Mouse (Mus musculus) thymus, postnatal 10 days (tissue): ENCODE measurements around the gene Lrrc30.

ENCODE experiments used
- DNase-seq, 2 experiments: peaks; one replicate each; pipeline ENCODE4 v3.0.0; 2021; ENCODE audit warnings: low spot score in 2 of 2

Lrrc30 gene

DNA sequence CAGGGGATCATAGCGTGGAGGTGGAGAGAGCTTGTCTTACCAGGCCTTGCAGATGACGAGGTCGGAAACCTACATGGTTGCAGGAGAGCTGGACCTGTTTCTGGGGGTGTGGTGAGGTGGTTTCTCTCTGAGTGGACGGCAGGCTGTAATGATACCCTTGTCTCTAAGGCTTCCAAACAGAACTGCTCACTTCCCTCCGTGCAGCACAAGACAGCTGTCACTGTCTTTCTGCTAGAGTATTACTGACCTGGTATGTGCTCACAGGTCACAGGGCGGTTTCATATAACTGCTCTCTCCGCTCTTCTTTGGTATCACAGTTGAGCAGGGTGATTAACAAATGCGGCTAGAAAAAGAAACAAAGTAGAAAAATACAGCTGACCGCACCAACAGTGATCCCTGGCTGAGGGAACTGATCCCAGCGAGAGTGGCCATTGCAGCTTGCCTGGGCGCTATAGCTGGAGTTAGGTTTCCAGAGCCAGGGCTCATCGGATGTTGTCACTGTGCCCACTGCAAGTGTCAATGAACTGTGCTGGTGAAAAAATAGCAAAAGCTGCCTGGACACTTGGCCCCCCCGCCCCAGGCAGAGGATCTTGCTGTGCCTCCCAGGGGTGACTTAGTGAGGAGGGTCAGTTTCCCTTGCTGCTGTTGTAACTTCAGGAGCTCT lies at the start of gene Lrrc30:
TSS of gene Lrrc30 (minus strand) at position 48 of the 664 bp plus-strand sequence.
- no peak for DNase-seq

DNA sequence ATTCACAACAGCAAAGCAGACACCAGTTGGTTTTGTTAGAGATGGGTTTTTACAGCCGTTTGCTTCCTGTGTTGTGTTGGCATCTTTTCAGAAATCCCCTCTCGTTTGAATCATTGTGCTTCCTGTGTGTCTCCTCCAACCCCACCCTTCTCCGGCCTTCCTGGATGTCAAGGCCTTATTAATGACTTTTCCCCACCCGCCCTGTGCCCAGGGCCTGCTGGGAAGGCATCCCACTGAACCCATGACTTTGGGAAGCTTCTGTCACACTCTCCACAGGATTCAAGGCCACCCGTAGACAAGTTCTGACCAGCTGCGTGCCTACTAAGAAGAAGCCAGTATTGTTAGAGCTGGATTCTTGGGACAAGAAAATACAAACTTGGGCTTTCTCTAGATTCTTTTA lies 48.6 kb upstream of the Lrrc30 start:
- no peak for DNase-seq

DNA sequence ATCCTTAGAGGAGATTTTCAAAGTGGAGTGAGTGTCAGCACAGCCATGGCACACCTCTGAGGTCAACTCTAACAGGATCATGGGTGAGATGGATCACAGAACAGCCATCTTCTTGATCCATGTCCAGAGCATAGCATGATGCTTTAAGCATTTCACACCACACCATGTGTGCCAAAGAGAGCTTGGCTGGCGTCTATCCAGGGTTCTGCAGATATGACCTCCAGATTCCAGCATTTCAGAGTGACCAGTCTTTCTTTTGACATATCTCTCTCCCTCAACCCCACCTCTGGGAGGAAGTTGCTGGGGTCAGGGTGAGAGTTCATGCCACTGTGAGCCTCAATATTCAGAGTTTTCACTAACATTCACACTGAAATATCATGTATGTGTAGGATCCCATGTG lies 46.1 kb upstream of the Lrrc30 start:
- DNase-seq: no peak

DNA sequence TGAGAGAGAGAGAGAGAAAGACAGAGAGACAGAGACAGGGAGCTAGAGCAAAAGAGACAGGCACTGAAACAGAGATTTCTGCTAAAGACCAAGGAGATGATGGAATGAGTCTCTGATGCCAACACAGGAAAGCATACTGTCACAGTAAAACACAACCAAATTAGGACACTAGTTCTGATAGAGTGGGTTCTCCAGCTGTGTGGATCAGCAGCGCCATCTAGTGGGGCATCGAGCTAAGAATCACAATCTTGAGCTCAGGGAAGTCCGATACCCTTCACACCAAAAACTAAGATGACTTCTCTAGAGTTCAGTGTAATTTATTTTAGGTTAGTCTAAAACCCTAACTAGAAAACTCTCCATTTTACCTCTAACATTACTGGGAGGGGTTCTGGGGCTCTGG lies 35.5 kb upstream of the Lrrc30 start:
- DNase-seq: peak in 1 of 2 experiments; percentile 6

DNA sequence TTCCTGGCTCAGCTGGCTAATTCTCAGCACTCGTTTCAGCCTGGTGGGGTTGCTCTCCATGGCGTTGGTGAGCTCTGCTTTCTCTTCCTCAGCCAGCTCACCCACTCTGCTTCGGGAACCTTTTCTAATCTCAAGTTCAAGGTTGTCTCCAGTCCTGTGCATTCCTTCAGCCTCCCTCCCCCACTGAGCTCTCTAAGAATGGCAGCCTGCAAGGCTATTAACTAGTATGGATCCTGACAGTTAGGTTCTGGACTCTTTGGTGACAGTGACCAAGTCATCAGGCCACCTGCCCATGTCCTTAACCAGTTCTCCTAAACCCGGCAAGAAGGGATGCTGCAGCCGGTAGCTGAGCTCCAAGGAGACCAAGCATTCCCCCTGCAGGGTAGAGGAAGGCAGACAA lies 34.5 kb upstream of the Lrrc30 start:
- DNase-seq: no peak

DNA sequence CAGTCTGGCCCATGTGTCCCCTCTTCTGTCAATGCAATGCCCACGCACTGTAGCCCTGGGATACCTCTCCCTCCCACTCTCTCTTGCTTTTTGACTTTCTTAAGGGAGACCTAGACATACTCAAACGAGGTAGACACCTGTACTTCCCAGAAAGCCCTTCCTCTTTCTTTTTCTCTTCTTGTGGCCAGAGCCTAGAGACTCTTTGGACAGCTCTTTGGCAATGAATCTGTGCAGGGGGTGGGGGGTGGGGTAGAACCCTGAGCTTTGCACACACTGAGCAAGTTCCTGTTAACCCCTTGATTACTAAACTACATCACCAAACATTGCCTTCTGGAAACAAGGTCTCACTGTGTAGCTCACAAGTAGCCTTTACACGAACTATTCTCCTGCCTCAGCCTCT lies 31.8 kb upstream of the Lrrc30 start:
- no peak for DNase-seq

DNA sequence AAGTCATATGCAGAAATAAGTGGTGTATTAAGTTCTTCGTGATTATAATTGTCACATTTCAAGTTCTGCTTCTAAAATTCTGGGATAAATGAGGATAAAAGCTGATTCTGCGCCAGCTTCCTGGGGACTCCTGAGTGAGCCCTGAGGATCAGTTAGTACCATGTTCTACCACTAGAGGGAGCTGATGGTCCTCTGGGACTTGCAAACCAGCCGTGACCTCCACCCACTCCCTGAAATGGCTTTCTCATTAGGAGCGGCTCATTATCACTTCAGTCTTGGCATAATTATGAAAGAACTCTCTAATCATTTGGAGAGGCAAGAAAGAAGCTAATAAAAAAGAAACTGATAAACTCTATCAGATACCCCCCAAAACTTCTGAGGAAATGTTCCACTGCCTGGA lies 19.0 kb upstream of the Lrrc30 start:
- DNase-seq: peak in 1 of 2 experiments; percentile 44

DNA sequence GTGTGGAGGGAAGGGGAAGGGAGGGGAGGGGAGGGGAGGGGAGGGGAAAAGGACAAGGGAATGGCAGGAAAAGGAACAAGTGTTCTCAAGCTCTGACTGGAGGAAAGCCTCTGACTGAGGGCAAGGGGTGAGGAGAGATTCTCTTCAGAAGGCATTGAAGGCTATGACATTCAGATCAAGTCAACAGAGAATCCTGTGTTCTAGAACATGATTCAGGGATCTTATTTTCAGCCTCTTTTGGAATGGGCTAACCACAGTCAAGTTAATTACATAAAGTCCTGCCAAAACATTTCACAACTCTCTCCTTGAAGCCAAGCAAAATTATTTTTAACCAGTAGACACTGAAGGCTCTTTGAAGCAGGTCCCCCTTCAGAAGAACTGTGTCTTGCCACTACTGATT lies 9.1 kb upstream of the Lrrc30 start:
- DNase-seq: no peak

DNA sequence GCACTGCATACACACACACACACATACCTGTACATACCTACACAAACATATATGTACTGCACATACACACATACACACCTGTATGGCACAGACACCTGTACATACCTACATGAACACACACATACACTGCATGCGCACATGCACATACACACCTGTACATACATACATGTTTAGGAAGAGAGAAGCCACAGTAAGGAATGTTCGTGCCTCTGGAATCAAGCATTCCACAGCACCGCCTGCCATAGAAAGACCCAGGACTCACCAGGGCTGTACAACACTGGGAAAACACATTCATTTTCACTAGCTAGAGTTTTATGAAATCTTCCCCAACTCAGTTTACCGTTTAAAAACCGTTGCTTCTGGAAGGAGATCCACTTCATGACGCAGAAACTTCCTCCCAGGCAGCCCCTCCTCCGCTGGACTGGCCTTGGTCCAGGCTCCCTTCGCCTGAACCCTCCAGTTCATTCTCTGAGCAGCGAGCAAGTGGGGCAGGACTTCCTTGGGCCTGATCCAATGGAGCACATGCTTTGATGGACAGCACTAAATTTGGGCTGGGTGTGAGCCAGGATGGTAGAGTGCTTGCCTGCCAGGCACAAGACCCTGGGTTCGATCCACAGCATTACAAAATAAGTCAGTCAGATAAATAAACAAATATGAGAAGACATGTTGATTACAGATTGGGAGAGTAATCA lies 5.7 kb upstream of the Lrrc30 start:
- no peak for DNase-seq

DNA sequence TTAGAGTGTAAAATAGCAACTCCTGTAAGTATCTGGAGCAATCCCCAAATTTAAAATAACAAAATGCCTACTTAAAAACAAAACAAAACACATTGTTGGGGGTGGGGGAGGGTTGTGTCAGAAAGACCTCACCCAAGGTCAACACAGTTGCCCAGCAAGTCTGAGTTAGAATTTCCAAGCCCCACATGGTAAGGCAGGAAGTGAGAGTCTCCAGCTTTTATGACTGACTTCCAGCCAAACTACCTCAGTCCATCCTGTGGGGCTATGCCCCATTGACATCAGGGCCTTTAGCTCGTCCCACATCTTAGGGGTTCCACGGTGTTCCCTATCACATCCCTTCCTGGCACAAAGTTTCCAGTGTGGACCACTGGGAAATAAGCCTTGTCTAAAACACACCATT lies 4.4 kb upstream of the Lrrc30 start:
- DNase-seq: no peak

DNA sequence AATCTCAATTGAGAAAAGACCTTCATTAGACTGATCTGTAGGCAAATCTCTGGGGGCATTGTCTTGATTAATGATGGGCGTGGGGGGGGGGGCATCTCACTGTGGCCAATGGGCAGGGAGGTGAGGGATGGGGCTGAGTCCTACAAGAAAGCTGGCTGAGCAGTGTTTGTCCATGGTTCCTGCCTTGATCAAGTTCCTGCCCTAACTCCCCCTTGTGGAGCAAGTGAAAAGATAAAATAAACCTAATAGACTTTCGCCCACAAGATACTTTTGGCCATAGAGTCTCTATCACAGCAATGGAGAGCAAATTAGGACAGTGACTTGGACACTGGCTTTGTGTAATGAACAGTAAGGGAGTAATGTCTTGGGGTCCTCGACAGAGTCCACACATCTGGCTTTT lies 3.8 kb upstream of the Lrrc30 start:
- no peak for DNase-seq

DNA sequence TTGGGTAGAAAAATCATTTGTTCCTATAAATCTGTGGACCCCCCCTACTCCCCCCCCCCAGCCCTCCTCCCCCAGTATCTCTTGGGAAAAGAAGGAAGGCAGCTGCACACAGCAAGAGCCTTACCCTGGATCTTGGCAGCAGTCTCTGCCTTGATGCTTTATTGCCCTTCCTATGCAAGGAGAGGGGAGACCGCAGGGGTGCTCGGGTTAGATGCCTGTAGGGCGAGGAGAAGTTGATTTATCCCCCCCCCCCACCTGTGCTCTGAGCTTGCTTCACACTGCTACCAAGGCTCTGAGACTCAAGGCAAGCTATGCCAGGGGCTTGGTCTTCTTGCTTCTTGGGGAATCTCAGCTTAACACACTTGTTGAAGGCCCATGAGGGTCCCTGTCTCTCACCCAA lies 2.8 kb downstream of the Lrrc30 start:
- no peak for DNase-seq

DNA sequence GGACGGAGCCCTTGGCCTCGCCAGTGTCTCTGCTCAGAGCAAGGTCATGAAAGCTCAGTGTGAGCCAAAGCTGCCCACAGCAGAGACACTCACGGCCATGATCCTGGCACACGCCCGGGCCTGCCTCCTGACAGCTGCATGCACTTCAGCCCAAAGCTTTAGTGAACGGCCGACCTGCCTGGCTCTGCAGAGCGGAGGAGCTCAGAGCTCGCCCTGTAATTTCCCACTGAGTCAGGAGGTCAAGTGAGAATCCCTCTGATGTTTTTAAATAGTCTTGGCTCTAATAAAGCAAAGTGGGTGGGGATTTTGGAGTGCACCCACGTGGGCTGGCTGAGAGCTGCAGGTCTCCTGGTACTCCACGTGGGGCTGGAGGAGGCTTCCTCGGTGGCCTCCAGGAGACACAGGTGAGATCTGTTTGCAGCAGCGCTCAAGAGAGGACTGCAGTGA lies 3.3 kb downstream of the Lrrc30 start:
- DNase-seq: no peak

DNA sequence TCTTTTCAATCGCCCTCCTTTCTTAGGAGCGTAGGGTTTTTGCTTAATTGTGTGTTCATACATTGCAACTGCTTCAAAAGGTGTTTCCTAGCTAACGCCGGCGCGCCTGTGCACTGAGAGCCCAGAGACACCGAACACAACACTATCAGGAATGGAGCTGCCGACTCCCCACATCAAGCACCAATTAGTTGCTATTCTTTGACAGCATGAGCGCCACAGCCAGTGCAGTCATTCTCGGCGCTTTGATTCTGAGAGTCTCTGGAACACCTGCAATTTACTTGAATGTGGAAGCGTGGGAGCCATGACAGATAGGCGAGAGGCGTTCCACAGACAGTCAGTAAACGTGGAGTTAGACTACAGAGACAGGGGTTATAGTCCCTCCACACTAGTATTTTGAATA lies 4.0 kb downstream of the Lrrc30 start:
- DNase-seq: no peak

DNA sequence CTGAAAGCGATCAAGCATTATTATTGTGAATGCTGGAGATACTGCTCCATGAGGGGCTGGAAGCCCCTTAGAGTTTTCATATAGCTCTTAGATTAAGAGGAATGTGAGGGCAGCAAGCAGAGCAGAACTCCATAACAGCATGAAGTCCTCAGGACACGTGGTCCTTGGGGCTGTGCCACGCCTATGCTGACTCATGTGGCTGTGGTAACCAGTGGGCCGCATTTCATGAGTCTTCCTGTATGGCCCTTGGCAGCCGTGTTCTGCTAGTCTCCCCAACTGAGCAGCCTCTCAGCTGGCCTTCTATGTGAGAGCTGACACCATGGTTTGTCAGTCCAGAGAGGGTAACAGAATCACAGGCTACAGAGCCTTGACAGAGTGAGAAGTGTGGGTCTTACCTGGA lies 7.1 kb downstream of the Lrrc30 start:
- no peak for DNase-seq

DNA sequence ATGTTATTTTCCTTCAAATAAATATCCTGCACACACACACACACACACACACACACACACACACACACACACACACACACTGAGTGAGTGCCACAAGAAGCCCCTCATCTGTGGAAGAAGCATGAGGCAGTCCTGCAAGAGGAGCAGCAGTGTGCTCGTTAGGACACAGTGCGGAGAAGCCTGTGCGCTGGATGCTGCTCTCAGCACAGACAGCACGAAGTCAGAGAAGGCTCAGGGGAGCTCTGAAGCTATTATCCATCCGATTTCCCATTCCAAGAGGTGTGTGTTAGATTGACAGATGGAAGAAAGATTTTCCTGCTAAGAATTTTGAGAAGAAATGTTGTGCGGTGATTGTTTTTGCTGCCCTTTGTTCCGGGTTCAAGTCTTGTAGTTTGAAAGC lies 13.5 kb downstream of the Lrrc30 start:
- no peak for DNase-seq

DNA sequence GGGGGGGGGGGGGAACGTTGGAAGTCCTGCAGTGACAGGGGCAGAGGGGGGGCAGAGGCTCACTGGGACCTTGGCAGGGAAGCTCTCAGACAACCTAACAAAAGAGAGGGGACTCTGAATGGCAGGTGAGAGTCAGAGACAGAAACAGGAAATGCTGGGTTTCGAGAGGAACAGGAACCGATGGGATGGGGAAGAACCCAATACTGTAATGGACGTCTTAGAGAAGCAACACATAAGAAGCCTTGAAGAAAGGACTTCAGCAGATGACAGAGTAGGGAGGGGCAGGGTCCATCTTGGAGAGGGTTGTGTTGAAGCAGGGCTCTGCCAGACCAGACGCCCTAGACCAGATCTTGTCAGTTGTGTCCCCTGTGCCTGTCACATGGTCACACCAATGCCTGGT lies 18.1 kb downstream of the Lrrc30 start:
- DNase-seq: no peak

DNA sequence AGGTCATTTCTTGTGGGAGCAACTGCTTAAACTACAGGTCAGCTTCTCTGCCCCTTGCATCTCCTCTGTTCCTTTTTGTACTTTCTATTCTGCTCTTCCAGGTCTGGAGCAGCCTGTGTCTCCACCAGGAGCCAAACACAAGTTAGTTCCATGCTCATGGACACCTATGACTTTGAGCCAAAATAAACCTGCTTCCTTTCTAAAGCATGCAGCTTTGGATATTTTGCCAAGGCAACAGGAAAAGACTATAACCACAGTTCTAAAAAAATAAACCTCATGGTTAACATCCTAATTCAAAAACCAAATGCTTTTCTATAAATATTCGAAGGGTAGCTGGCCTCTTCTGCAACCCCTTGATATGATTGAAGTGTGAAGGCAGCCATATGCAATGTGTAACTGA lies 19.9 kb downstream of the Lrrc30 start:
- DNase-seq: no peak

DNA sequence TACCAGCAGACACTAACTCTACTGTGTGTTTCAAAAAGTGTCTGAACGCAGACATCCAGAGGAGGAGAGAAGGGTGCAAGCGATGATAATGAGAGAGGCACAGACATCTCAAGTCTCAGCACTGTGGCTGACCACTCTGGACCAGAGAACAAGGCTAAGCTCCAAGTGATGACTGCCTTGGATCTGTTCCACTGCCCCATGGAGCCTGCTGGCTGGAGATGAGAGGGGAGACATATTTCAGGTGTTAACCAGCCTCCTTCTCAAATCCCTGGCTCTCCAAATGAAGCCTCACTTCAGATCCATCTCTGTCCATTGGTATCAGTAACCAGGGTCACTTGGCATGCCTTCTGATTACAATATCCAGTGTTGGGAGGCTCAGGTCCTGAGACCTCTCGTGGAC lies 20.4 kb downstream of the Lrrc30 start:
- DNase-seq: no peak

DNA sequence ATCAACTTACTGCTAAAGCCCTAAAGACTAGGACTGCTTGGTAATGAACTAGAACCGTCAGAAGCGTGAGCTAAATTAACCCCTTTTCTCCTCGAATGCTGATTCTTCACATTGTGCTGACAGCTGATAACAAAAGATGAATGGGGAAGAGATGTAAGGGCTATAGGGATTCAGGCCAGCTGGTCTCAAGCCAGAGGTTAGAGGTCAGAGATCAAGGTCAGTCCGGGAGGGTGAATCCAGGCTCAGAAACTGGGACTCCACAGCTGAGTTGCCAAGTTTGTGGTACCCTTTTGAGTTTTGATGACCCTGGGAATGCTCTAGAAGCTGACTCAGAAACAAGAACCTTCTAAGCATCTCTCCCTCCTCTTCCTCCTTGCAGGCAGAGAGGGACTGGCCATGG lies 28.1 kb downstream of the Lrrc30 start:
- DNase-seq: no peak

DNA sequence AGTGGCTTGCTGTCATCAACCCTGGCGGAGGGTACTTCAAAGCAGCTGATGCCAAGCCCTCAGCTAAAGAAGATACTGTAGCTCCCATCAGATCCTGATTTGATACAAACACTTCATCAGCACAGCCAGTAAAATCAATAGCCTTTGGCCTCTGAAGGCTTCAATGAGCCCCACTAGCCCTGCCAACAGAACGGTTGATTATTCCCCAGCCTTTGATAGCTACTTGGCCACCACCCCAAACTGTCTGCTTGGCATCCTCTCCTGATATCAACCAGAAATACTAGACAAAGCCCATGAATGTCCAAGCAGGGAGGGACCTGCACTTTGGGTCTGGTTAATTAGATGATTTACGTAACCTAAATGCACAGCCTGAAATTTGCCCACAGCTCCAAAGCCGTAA lies 30.0 kb downstream of the Lrrc30 start:
- DNase-seq: no peak

DNA sequence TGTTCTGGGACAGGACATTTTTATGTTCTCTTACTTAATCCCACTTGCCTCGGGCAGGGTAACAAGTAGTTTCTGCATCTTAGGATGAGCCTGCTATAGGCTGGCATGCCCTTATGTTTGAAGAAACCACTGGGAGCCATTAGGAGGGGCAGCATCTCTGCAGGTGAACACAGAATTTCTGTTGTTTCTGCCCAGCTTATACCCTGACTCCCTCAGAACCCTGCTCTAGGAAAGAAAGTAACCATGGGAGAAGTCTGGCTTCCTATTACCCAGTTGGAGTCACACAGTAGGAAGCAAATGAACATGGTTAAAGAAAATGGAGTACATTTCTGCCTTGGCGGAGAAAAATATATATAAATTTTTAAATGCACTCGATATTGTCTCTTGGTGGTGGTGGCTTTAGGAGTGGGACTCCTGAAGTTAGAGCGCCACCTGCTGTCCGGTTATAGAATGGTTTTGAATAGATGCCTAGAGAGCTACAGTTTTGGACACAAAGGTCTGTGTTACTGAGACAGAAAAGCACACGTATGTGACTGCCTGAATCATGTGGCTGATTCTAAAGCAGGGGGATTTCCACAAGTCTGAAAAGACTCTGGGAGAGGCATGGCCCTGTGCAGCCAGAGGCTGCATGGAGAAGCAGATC lies 47.5 kb downstream of the Lrrc30 start:
- DNase-seq: peak in 1 of 2 experiments; percentile 45

DNA sequence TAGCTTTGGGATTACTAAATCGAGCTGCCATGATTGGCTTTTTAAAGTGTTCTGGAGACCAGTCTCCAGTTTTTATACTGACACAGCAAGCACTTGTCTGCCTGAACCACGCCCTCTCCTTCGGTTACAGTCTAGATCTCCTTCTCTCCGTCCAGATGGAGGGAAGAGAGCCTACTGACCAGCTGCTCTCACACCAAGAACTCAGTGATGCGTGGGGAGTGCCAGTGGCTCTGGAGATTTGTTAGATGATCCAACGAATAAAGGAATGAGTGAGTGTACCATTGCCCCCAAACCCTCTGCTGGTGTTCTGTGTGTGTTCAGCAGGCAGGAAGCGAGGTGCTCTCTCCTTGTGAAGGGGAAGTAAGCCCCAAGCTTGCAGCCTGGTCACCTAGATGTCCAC lies 48.0 kb downstream of the Lrrc30 start:
- DNase-seq: no peak
